Mouse (Mus musculus) forebrain, embryonic 14.5 days (tissue): ENCODE data around the gene Tmem270. TPM values are rescaled to one million over a fixed set of nuclear protein-coding genes. Genes with fewer than 3 reads are reported as not detected.

Experiments used
- ATAC-seq: fragments of 200-750 bp; cut with Nextera tagmentation; 2 replicates; pipeline ENCODE4 v1.8.0; 2017; ENCODE audit warnings: mild to moderate bottlenecking, moderate library complexity
- DNase-seq: peaks from one replicate; pipeline ENCODE4 v3.0.0-alpha.2; 2015; ENCODE audit warnings: low spot score
- H3K27ac ChIP-seq: fragments of 300-500 bp; sonication (generic); 2 replicates; pipeline ENCODE4 v1.5.1; 2014; ENCODE audit warnings: low read depth, mild to moderate bottlenecking, control low read depth, low read length, moderate library complexity
- H3K27me3 ChIP-seq: fragments of 300-500 bp; sonication (generic); replicated peaks from 2 replicates; pipeline ENCODE4 v1.6.1; 2014; ENCODE audit warnings: low read length, control low read depth, mixed read lengths; ENCODE audit not compliant: control insufficient read depth, insufficient read depth
- H3K36me3 ChIP-seq: fragments of 300-500 bp; sonication (generic); 2 replicates; pipeline ENCODE4 v1.6.1; 2014; ENCODE audit warnings: low read length, control low read depth; ENCODE audit not compliant: control insufficient read depth, insufficient read depth
- H3K4me1 ChIP-seq: fragments of 300-500 bp; sonication (generic); 2 replicates; pipeline ENCODE4 v1.6.1; 2014; ENCODE audit warnings: antibody characterized with exemption, low read length, control low read depth; ENCODE audit not compliant: control insufficient read depth, insufficient read depth
- H3K4me2 ChIP-seq: fragments of 300-500 bp; sonication (generic); 2 replicates; pipeline ENCODE4 v1.6.1; 2014; ENCODE audit warnings: mild to moderate bottlenecking, control low read depth, low read length
- H3K4me3 ChIP-seq: fragments of 300-500 bp; sonication (generic); 2 replicates; pipeline ENCODE4 v1.5.1; 2014; ENCODE audit warnings: low read depth, low read length, control low read depth
- H3K9ac ChIP-seq: fragments of 300-500 bp; sonication (generic); 2 replicates; pipeline ENCODE4 v1.6.1; 2014; ENCODE audit warnings: mild to moderate bottlenecking, low read length, control low read depth, moderate library complexity
- H3K9me3 ChIP-seq: fragments of 300-500 bp; sonication (generic); replicated peaks from 2 replicates; pipeline ENCODE4 v1.6.1; 2016; ENCODE audit warnings: low read length, control low read depth, mixed read lengths; ENCODE audit not compliant: control insufficient read depth
- WGBS: fragments of 180-500 bp; shearing (Covaris S2); extraction: QIAGEN DNeasy Blood & Tissue Kit; methylation state at CpG from one replicate; pipeline ENCODE4 v1.1.7; 2014; 5-methylcytosine and 5-hydroxymethylcytosine counted together
- polyA plus RNA-seq: library from polyadenylated mRNA; unstranded; fragments of >200 nt; fragmentation: Nextera tagmentation; extraction: Ambion mirVana; gene quantifications from 2 replicates; pipeline ENCODE4 v1.2.1, GENCODE M21; 2014

Tmem270 gene
- polyA plus RNA-seq, 1 experiment from 2014 or later: not detected

- Histone ChIP-seq H3K36me3 (no peaks in the 10 kb centered on the region), H3K4me2 (no peak overlapping the region), H3K9ac (no peak overlapping the region), H3K27ac (no peak overlapping the region), H3K4me1 (no peaks in the 10 kb centered on the region), H3K27me3 (no peaks in the 10 kb centered on the region), H3K4me3 (no peak overlapping the region), H3K9me3 (no peaks in the 10 kb centered on the region)
- 76% methylated on average over 16 of the region's 16 CpGs for WGBS
- DNase-seq (no peak), ATAC-seq (no peak)
Measured at GRCm38 (mm10) chr5:134861902-134862497, 44.5 kb downstream of the Tmem270 start.

GRCm38 (mm10) chr5:134859193-134859592, 47.3 kb downstream of the Tmem270 start:
- H3K4me2 ChIP-seq: no peak overlapping the region
- ATAC-seq: no peak

GRCm38 (mm10) chr5:134858378-134858777, 48.2 kb downstream of the Tmem270 start:
- Histone ChIP-seq H3K4me2 (no peak overlapping the region), H3K36me3 (no peaks in the 10 kb centered on the region), H3K4me3 (no peak overlapping the region), H3K9me3 (no peaks in the 10 kb centered on the region), H3K27me3 (no peaks in the 10 kb centered on the region), H3K9ac (no peak overlapping the region), H3K4me1 (no peaks in the 10 kb centered on the region), H3K27ac (no peak overlapping the region)
- ATAC-seq (no peak), DNase-seq (no peak)
- 88% methylated on average over 10 of the region's 10 CpGs for WGBS

More at GRCm38 (mm10) chr5:134859193-134859592, 47.3 kb downstream of the Tmem270 start:
- DNase-seq: no peak
- H3K27me3 ChIP-seq: no peaks in the 10 kb centered on the region
- H3K9ac ChIP-seq: no peak overlapping the region
- H3K36me3 ChIP-seq: no peaks in the 10 kb centered on the region
- H3K4me1 ChIP-seq: no peaks in the 10 kb centered on the region
- 90% methylated on average over 5 of the region's 5 CpGs for WGBS
- no peak overlapping the region for H3K4me3 ChIP-seq
- H3K9me3 ChIP-seq: no peaks in the 10 kb centered on the region
- H3K27ac ChIP-seq: no peak overlapping the region

- Histone ChIP-seq H3K27ac (no peak overlapping the region), H3K27me3 (no peaks in the 10 kb centered on the region), H3K4me2 (no peak overlapping the region), H3K36me3 (no peaks in the 10 kb centered on the region), H3K4me3 (no peak overlapping the region), H3K9me3 (no peaks in the 10 kb centered on the region), H3K9ac (no peak overlapping the region), H3K4me1 (no peaks in the 10 kb centered on the region)
- ATAC-seq (no peak), DNase-seq (no peak)
- WGBS: 89% methylated on average over 5 of the region's 5 CpGs
Measured at GRCm38 (mm10) chr5:134852873-134853272, 53.7 kb downstream of the Tmem270 start.

Other genes starting within 250 kb of the Tmem270 start
- 14.0 and 16.4 TPM in 2 replicates for gene Limk1, start 218.1 kb downstream of the Tmem270 start, polyA plus RNA-seq
- gene Eln, start 159.4 kb downstream of the Tmem270 start, polyA plus RNA-seq: 4.1 and 6.0 TPM in 2 replicates
- gene Cldn13, start 8.8 kb upstream of the Tmem270 start, polyA plus RNA-seq: 0.22 TPM in 1 of 2 replicates, not detected in the other
- gene Mettl27, start 25.6 kb upstream of the Tmem270 start, polyA plus RNA-seq: 6.3 and 9.4 TPM in 2 replicates
- not detected in 2 replicates for gene Cldn4, start 40.2 kb upstream of the Tmem270 start, polyA plus RNA-seq
- gene Cldn3, start 79.5 kb upstream of the Tmem270 start, polyA plus RNA-seq: 5.9 and 9.0 TPM in 2 replicates
- 66.9 and 70.7 TPM in 2 replicates for gene Abhd11, start 102.4 kb upstream of the Tmem270 start, polyA plus RNA-seq
- gene Stx1a, start 116.7 kb upstream of the Tmem270 start, polyA plus RNA-seq: 57.0 and 78.5 TPM in 2 replicates
- 36.3 and 38.8 TPM in 2 replicates for gene Dnajc30, start 157.5 kb upstream of the Tmem270 start, polyA plus RNA-seq
- gene Bud23, start 158.2 kb upstream of the Tmem270 start, polyA plus RNA-seq: 89.1 and 92.7 TPM in 2 replicates
- 25.0 and 28.9 TPM in 2 replicates for gene Vps37d, start 171.5 kb upstream of the Tmem270 start, polyA plus RNA-seq
- gene Mlxipl, start 183.2 kb upstream of the Tmem270 start, polyA plus RNA-seq: 0.36 and 0.64 TPM in 2 replicates
- 16.3 and 17.4 TPM in 2 replicates for gene Tbl2, start 242.9 kb upstream of the Tmem270 start, polyA plus RNA-seq